Mouse (Mus musculus): ENCODE measurements around the gene Zfp273. TPM values are rescaled to one million over a fixed set of nuclear protein-coding genes. Genes with fewer than 3 reads are reported as not detected.
"Not testable (repeated sequence)": the region's sequence is repeated elsewhere in the genome, so short reads cannot be mapped to it uniquely, and the experiment has no call there.

The Zfp273 gene
- total RNA-seq, 2 experiments from 2014 or later, result 7.8 to 8.3 TPM

GRCm38 (mm10) chr13:67864764-67865350 is 51.3 kb downstream of the Zfp273 start:
- no peak for DNase-seq (ENCODE audit: low spot score in 2 of 2)

- DNase-seq (ENCODE audit: low spot score in 2 of 2), result no peak
Observed at GRCm38 (mm10) chr13:67867899-67868298, 54.4 kb downstream of the Zfp273 start.

GRCm38 (mm10) chr13:67876049-67876698 is 62.6 kb downstream of the Zfp273 start:
- DNase-seq (ENCODE audit: low spot score in 2 of 2), result not testable (repeated sequence)

Other genes starting within 250 kb of the Zfp273 start
- 1 to 10 TPM; 7.7 to 8.1 TPM for gene Zfp729b, start 204.0 kb upstream of the Zfp273 start, total RNA-seq (2021)
- 1 to 10 TPM; 1.3 to 3.7 TPM for gene Gm49345, start 176.0 kb upstream of the Zfp273 start, total RNA-seq (2021)
- 1 to 10 TPM; 9.1 to 10.0 TPM for gene Zfp729a, start 175.9 kb upstream of the Zfp273 start, total RNA-seq (2021)
- 10 to 100 TPM; 20.9 to 21.8 TPM for gene Zfp738, start 126.7 kb upstream of the Zfp273 start, total RNA-seq (2021)
- gene Zfp65, start 84.6 kb upstream of the Zfp273 start, total RNA-seq (2021), result 10 to 100 TPM; 13.8 to 14.7 TPM
- 1 to 10 TPM; 7.0 to 7.8 TPM for gene Zfp85, start 58.5 kb upstream of the Zfp273 start, total RNA-seq (2021)
- 1 to 10 TPM; 4.0 to 4.5 TPM for gene Zfp493, start 34.0 kb upstream of the Zfp273 start, total RNA-seq (2021)
- 1 to 10 TPM; 7.6 to 9.3 TPM for gene Gm10037, start 17.4 kb downstream of the Zfp273 start, total RNA-seq (2021)
- not detected for gene BC048507, start 49.6 kb downstream of the Zfp273 start, total RNA-seq (2021)

Measured in layer of hippocampus, adult 18-20 months (tissue).